Mouse (Mus musculus) heart, postnatal 4 days (tissue): ENCODE measurements around the gene Olfr1274-ps. TPM values are rescaled to one million over a fixed set of nuclear protein-coding genes. Genes with fewer than 3 reads are reported as not detected.
"Not testable (repeated sequence)": the region's sequence is repeated elsewhere in the genome, so short reads cannot be mapped to it uniquely, and the experiment has no call there.

Source experiments
- DNase-seq: peaks from one replicate; pipeline ENCODE4 v3.0.0; 2021
- total RNA-seq, 2 experiments: library from RNA; stranded (reverse); gene quantifications; 2 replicates each; pipeline ENCODE4 v1.2.3; 2021

Gene Olfr1274-ps
- total RNA-seq = not detected

GRCm38 (mm10) chr2:90398633-90399107 lies at the start of gene Olfr1274-ps:
Gene Olfr1274-ps (plus strand): TSS chr2:90398683.
- DNase-seq = not testable (repeated sequence)

GRCm38 (mm10) chr2:90351047-90351446 lies 47.4 kb upstream of the Olfr1274-ps start:
- not testable (repeated sequence) for DNase-seq

GRCm38 (mm10) chr2:90351540-90351939 lies 46.9 kb upstream of the Olfr1274-ps start:
- not testable (repeated sequence) for DNase-seq

GRCm38 (mm10) chr2:90359229-90359628 lies 39.3 kb upstream of the Olfr1274-ps start:
- DNase-seq = not testable (repeated sequence)

GRCm38 (mm10) chr2:90360199-90360598 lies 38.3 kb upstream of the Olfr1274-ps start:
- not testable (repeated sequence) for DNase-seq

GRCm38 (mm10) chr2:90414110-90414821 lies 15.8 kb downstream of the Olfr1274-ps start:
- not testable (repeated sequence) for DNase-seq

GRCm38 (mm10) chr2:90422282-90422681 lies 23.8 kb downstream of the Olfr1274-ps start:
- not testable (repeated sequence) for DNase-seq

GRCm38 (mm10) chr2:90424937-90425336 lies 26.5 kb downstream of the Olfr1274-ps start:
- DNase-seq = not testable (repeated sequence)

- not testable (repeated sequence) for DNase-seq
These were observed 30.7 kb downstream of the Olfr1274-ps start for GRCm38 (mm10) chr2:90428988-90429717.

- DNase-seq = not testable (repeated sequence)
These were observed 31.3 kb downstream of the Olfr1274-ps start for GRCm38 (mm10) chr2:90429782-90430181.

- DNase-seq = not testable (repeated sequence)
These were observed 39.0 kb downstream of the Olfr1274-ps start for GRCm38 (mm10) chr2:90437453-90437852.

- DNase-seq = not testable (repeated sequence)
These were observed 41.7 kb downstream of the Olfr1274-ps start for GRCm38 (mm10) chr2:90440169-90440568.

GRCm38 (mm10) chr2:90441811-90442210 lies 43.3 kb downstream of the Olfr1274-ps start:
- not testable (repeated sequence) for DNase-seq

GRCm38 (mm10) chr2:90443811-90444210 lies 45.3 kb downstream of the Olfr1274-ps start:
- DNase-seq = no peak

GRCm38 (mm10) chr2:90448967-90449740 lies 50.7 kb downstream of the Olfr1274-ps start:
- no peak for DNase-seq

- no peak for DNase-seq
These were observed 53.9 kb downstream of the Olfr1274-ps start for GRCm38 (mm10) chr2:90452380-90452779.

Other genes with a start within 250 kb of the Olfr1274-ps start
- gene Olfr1270, start 245.6 kb upstream of the Olfr1274-ps start, total RNA-seq = not detected
- not detected for gene Olfr1506, start 174.2 kb upstream of the Olfr1274-ps start, total RNA-seq
- gene Olfr142, start 141.1 kb upstream of the Olfr1274-ps start, total RNA-seq = not detected
- not detected for gene Olfr1271, start 127.7 kb upstream of the Olfr1274-ps start, total RNA-seq
- gene Olfr1272, start 105.8 kb upstream of the Olfr1274-ps start, total RNA-seq = not detected
- under 1 TPM; 0.18 to 0.21 TPM for gene Gm13769, start 76.5 kb upstream of the Olfr1274-ps start, total RNA-seq
- 1 to 10 TPM; 7.6 to 8.7 TPM for gene Ptprj, start 182.0 kb downstream of the Olfr1274-ps start, total RNA-seq